ENCODE assay signal across 35 mouse cellular contexts in the genomic region with DNA sequence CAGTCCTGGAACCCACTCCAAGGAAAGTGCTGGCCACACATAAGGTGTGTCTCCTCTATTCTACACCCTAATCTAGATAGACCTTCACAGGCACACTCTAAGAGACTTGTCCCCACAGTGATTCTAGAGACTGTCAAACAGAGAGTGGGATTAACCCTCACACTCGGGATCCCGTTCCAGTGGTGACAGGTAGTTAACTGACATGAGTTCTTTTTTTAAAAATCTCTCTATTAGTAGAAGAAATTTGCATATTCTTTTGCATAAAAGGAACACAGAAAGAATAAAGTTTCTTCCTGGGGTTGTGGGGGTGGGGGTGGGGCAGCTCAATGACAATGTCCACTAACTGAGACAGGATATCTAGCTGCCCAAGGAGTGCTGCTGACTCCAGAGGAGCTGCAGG.
"Had no signal": no experiment of that assay in that cellular context is flagged by ENCODE, and none has a peak within 500 bp of the region (broad histone marks: within the 10 kb centered on the region; RNA-seq: fewer than 3 reads in every experiment).

No protein-coding gene starts in this region.

- H3K4me1 ChIP-seq: heart, embryonic 12.5 days; heart, embryonic 13.5 days; heart, embryonic 15.5 days; intestine, embryonic 15.5 days; kidney, embryonic 15.5 days had no signal

- H3K27ac ChIP-seq: heart, embryonic 10.5 days; heart, embryonic 13.5 days; heart, embryonic 15.5 days; hindbrain, embryonic 10.5 days; hindbrain, embryonic 12.5 days; hindbrain, embryonic 13.5 days; hindbrain, embryonic 14.5 days; hindbrain, embryonic 15.5 days; hindbrain, postnatal 0 days; intestine, embryonic 15.5 days; kidney, embryonic 15.5 days; kidney, postnatal 0 days; layer of hippocampus, adult 2 months; left cerebral cortex, adult 2 months had no signal

- ATAC-seq: hindbrain, postnatal 0 days; inflammation-experienced regulatory T-cells, adult 6 months; intestine, embryonic 15.5 days; intestine, embryonic 16.5 days; intestine, postnatal 0 days had no signal

- H3K9me3 ChIP-seq: heart, embryonic 10.5 days; heart, embryonic 12.5 days; heart, embryonic 13.5 days; heart, embryonic 15.5 days; hindbrain, embryonic 10.5 days; hindbrain, embryonic 12.5 days; hindbrain, embryonic 13.5 days; hindbrain, embryonic 15.5 days; intestine, embryonic 15.5 days; kidney, embryonic 15.5 days had no signal

- DNase-seq: heart, postnatal 10 days; heart, postnatal 14 days; heart, postnatal 36 days; heart, postnatal 4 days; kidney, adult 11 months; kidney, adult 18-20 months; kidney, adult 2 months; kidney, adult 8-10 months; kidney, adult 9 months; kidney, postnatal 10 days; kidney, postnatal 14 days; kidney, postnatal 25 days; kidney, postnatal 36 days; kidney, postnatal 4 days; layer of hippocampus, adult 9-11 months; layer of hippocampus, postnatal 36 days had no signal

- H3K27me3 ChIP-seq: heart, embryonic 12.5 days; heart, embryonic 13.5 days; heart, embryonic 15.5 days; hindbrain, embryonic 12.5 days; hindbrain, embryonic 13.5 days; hindbrain, embryonic 15.5 days; intestine, embryonic 15.5 days; kidney, embryonic 15.5 days had no signal

- H3K36me3 ChIP-seq: heart, embryonic 10.5 days; heart, embryonic 12.5 days; heart, embryonic 13.5 days; heart, embryonic 15.5 days; hindbrain, embryonic 10.5 days; hindbrain, embryonic 12.5 days; hindbrain, embryonic 13.5 days; hindbrain, embryonic 15.5 days; intestine, embryonic 15.5 days; kidney, embryonic 15.5 days had no signal

- H3K4me3 ChIP-seq: heart, embryonic 10.5 days; heart, embryonic 12.5 days; heart, embryonic 13.5 days; heart, embryonic 15.5 days; hindbrain, embryonic 10.5 days; hindbrain, embryonic 12.5 days; hindbrain, embryonic 13.5 days; hindbrain, embryonic 15.5 days; intestine, embryonic 15.5 days; kidney, embryonic 15.5 days; layer of hippocampus, adult 2 months; left cerebral cortex, adult 2 months had no signal

- H3K9ac ChIP-seq: heart, embryonic 12.5 days; heart, embryonic 13.5 days; heart, embryonic 15.5 days; hindbrain, embryonic 12.5 days; hindbrain, embryonic 13.5 days; hindbrain, embryonic 14.5 days; hindbrain, embryonic 15.5 days; intestine, embryonic 15.5 days; kidney, embryonic 15.5 days had no signal

- H3K4me2 ChIP-seq: heart, embryonic 11.5 days; heart, embryonic 12.5 days; heart, embryonic 13.5 days; heart, embryonic 15.5 days; hindbrain, embryonic 12.5 days; hindbrain, embryonic 13.5 days; hindbrain, embryonic 14.5 days; hindbrain, embryonic 15.5 days; intestine, embryonic 15.5 days; kidney, embryonic 15.5 days had no signal
